Comparison of ENCODE assay signal across 10 mouse cellular contexts in genomic region chr12:27343606-27344410, GRCm38 (mm10). TPM values are rescaled to one million over a fixed set of nuclear protein-coding genes. Genes with fewer than 3 reads are reported as not detected.
DNase-seq lines count a peak whose midpoint lies in the region; ATAC-seq lines count a peak whose summit lies in the region.
"Had no signal": no experiment of that assay in that cellular context is flagged by ENCODE, and none has a peak within 500 bp of the region (broad histone marks: within the 10 kb centered on the region; RNA-seq: fewer than 3 reads in every experiment).

No protein-coding gene starts in this region.

- peaks cover 3% of the 10 kb centered on the region; the same call in 1 of the 2 replicates for H3K4me1 ChIP-seq in kidney, embryonic 14.5 days (ENCODE audit: control insufficient read depth, insufficient read depth, low read length)
- peaks cover 33% of the 10 kb centered on the region for H3K4me1 ChIP-seq in embryonic facial prominence, embryonic 10.5 days
- peaks cover 13% of the 10 kb centered on the region for H3K4me1 ChIP-seq in hindbrain, embryonic 12.5 days
- peaks cover 28% of the 10 kb centered on the region for H3K4me1 ChIP-seq in midbrain, embryonic 13.5 days (replicated peaks)

- no peaks in the 10 kb centered on the region for H3K27me3 ChIP-seq in kidney, embryonic 14.5 days (ENCODE audit: control insufficient read depth, insufficient read depth, low read length)
- H3K27me3 ChIP-seq in embryonic facial prominence, embryonic 10.5 days (replicated peaks; ENCODE audit: low read depth, poor library complexity, severe bottlenecking): no peaks in the 10 kb centered on the region
- no peaks in the 10 kb centered on the region for H3K27me3 ChIP-seq in hindbrain, embryonic 12.5 days
- H3K27me3 ChIP-seq in midbrain, embryonic 13.5 days: no peaks in the 10 kb centered on the region
- H3K27me3 ChIP-seq: Patski had no signal

- H3K9me3 ChIP-seq in kidney, embryonic 14.5 days (ENCODE audit: control insufficient read depth, low read length): no peaks in the 10 kb centered on the region
- no peaks in the 10 kb centered on the region for H3K9me3 ChIP-seq in embryonic facial prominence, embryonic 10.5 days
- H3K9me3 ChIP-seq in hindbrain, embryonic 12.5 days (replicated peaks): no peaks in the 10 kb centered on the region
- no peaks in the 10 kb centered on the region for H3K9me3 ChIP-seq in midbrain, embryonic 13.5 days

- 4% methylated on average over 17 of the region's 17 CpGs for WGBS in kidney, embryonic 14.5 days
- 4% methylated on average over 17 of the region's 17 CpGs for whole genome bisulfite sequencing in embryonic facial prominence, embryonic 10.5 days
- 2% methylated on average over 17 of the region's 17 CpGs for WGBS in hindbrain, embryonic 12.5 days
- under 1% methylated on average over 17 of the region's 17 CpGs for WGBS in midbrain, embryonic 13.5 days

- H3K4me2 ChIP-seq in kidney, embryonic 14.5 days (replicated peaks; ENCODE audit: low read depth, low read length): peak overlapping the region; percentile 81
- H3K4me2 ChIP-seq in hindbrain, embryonic 12.5 days (replicated peaks): peak overlapping the region; percentile 63
- H3K4me2 ChIP-seq in midbrain, embryonic 13.5 days (replicated peaks): peak overlapping the region; percentile 71

- peak overlapping the region; percentile 93 for H3K27ac ChIP-seq in kidney, embryonic 14.5 days (ENCODE audit: low read depth, low read length)
- H3K27ac ChIP-seq in embryonic facial prominence, embryonic 10.5 days (replicated peaks): peak overlapping the region; percentile 99
- H3K27ac ChIP-seq in hindbrain, embryonic 12.5 days: peak overlapping the region; percentile 100
- peak overlapping the region; percentile 100 for H3K27ac ChIP-seq in midbrain, embryonic 13.5 days

- peak overlapping the region; percentile 99 for H3K4me3 ChIP-seq in kidney, embryonic 14.5 days (ENCODE audit: low read length)
- H3K4me3 ChIP-seq in embryonic facial prominence, embryonic 10.5 days: peak overlapping the region; percentile 97
- peak overlapping the region; percentile 77 for H3K4me3 ChIP-seq in hindbrain, embryonic 12.5 days
- H3K4me3 ChIP-seq in midbrain, embryonic 13.5 days (replicated peaks): peak overlapping the region; percentile 100

- ATAC-seq in kidney, embryonic 14.5 days (ENCODE audit: low FRiP score, low TSS enrichment): 0 out of 2 replicates have a peak, but pooled peaks have one; percentile 2
- ATAC-seq in hindbrain, embryonic 12.5 days (ENCODE audit: low FRiP score): no peak
- ATAC-seq in midbrain, embryonic 13.5 days: peak; percentile 2; the same call in 1 of the 2 replicates

- no peak for DNase-seq in kidney, postnatal 10 days
- no peak for DNase-seq in embryonic facial prominence, embryonic 10.5 days (ENCODE audit: low spot score)
- no peak for DNase-seq in adrenal gland, adult 8-10 months
- no peak for DNase-seq in layer of hippocampus, postnatal 14 days (ENCODE audit: low spot score in 2 of 2)
- DNase-seq in left cerebral cortex, adult 11 months (ENCODE audit: low spot score): no peak

- H3K9ac ChIP-seq in kidney, embryonic 14.5 days (ENCODE audit: low read depth, low read length): peak overlapping the region; percentile 68
- peak overlapping the region; percentile 85 for H3K9ac ChIP-seq in hindbrain, embryonic 12.5 days
- peak overlapping the region; percentile 100 for H3K9ac ChIP-seq in midbrain, embryonic 13.5 days (replicated peaks)

- H3K36me3 ChIP-seq in kidney, embryonic 14.5 days (ENCODE audit: control insufficient read depth, insufficient read depth, low read length): no peaks in the 10 kb centered on the region
- peaks cover 14% of the 10 kb centered on the region for H3K36me3 ChIP-seq in embryonic facial prominence, embryonic 10.5 days (replicated peaks)
- no peaks in the 10 kb centered on the region for H3K36me3 ChIP-seq in hindbrain, embryonic 12.5 days
- H3K36me3 ChIP-seq in midbrain, embryonic 13.5 days: peaks cover 7% of the 10 kb centered on the region; the same call in 1 of the 2 replicates

RNA-seq across cellular contexts. Expression of gene Sox11, which starts 1.4 kb away (rescaled TPM):
- polyA plus RNA-seq in kidney, embryonic 14.5 days (2014; fragmentation: Nextera tagmentation; extraction: Ambion mirVana): 109 and 115 TPM in 2 replicates
- 300 and 318 TPM in 2 replicates for polyA plus RNA-seq in embryonic facial prominence, embryonic 10.5 days (2016; fragmentation: Nextera tagmentation; extraction: Ambion mirVana)
- 578 and 604 TPM in 2 replicates for polyA plus RNA-seq in hindbrain, embryonic 12.5 days (2016; fragmentation: Nextera tagmentation; extraction: Ambion mirVana)
- polyA plus RNA-seq in midbrain, embryonic 13.5 days (2015; fragmentation: Nextera tagmentation; extraction: Ambion mirVana): 748 and 776 TPM in 2 replicates
- total RNA-seq in adrenal gland, adult 8-10 months (2022): under 1 TPM; 0.03 to 0.11 (median 0.08) TPM
- 10 to 100 TPM; 35.6 to 43.6 TPM for total RNA-seq in layer of hippocampus, postnatal 14 days (2021)
- total RNA-seq: common myeloid progenitor, adult 5-6 weeks had no signal
